Mouse (Mus musculus): ENCODE measurements at regions not wholly inside any gene's neighbourhood (a gene's known extent, or its start where the extent isn't known, plus 50 kb on each side); places are given as distances from the start of the nearest gene placed in this dataset.

DNA sequence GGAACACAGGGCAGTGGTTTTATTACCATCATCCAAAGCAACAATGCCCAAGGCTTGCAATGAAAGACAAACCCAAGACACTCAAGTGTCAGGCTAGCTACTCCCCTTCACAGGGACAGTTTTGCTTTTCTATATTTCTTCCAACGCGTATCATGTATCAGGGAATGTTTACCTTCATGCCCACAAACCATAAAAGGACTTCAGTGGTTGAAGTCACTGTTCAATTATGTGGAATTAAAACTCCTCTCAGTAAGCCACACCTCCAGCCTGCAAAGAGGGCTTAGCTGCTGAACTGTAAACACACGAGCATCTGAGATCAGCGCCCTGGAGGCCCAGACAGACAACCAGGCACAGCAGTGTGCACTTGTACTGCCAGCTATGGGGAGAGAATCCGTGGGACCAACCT is 154.5 kb upstream of the Rbms3 start:
- Histone ChIP-seq H3K36me3 (ENCODE audit: control insufficient read depth, insufficient read depth, low read length, poor library complexity, severe bottlenecking) (no peaks in the 10 kb centered on the region), H3K27ac (ENCODE audit: insufficient read depth, low read length) (no peak overlapping the region), H3K4me3 (ENCODE audit: low read depth, low read length) (no peak overlapping the region), H3K27me3 (ENCODE audit: control insufficient read depth, insufficient read depth, low read length, poor library complexity, severe bottlenecking) (no peaks in the 10 kb centered on the region), H3K9ac (ENCODE audit: low read depth, poor library complexity, severe bottlenecking) (no peak overlapping the region), H3K9me3 (replicated peaks; ENCODE audit: control insufficient read depth, insufficient read depth, low read length, poor library complexity, severe bottlenecking) (no peaks in the 10 kb centered on the region), H3K4me1 (ENCODE audit: control insufficient read depth, insufficient read depth, low read length) (no peaks in the 10 kb centered on the region)
- TF ChIP-seq CTCF (IDR thresholded peaks at IDR 0.05; ENCODE audit: low read depth, low read length) (no peak), EP300 (IDR thresholded peaks at IDR 0.05; ENCODE audit: insufficient read depth, low read depth, low read length) (no peak), POLR2A (IDR thresholded peaks at IDR 0.05; ENCODE audit: insufficient read depth, low read length) (no peak)

- no peaks in the 10 kb centered on the region for H3K36me3 ChIP-seq (ENCODE audit: control insufficient read depth, insufficient read depth, low read length, poor library complexity, severe bottlenecking)
- 0 out of 2 replicates have a peak, but pooled peaks cover 5% of the 10 kb centered on the region for H3K9me3 ChIP-seq (replicated peaks; ENCODE audit: control insufficient read depth, insufficient read depth, low read length, poor library complexity, severe bottlenecking)
- H3K27ac ChIP-seq (ENCODE audit: insufficient read depth, low read length) = no peak overlapping the region
- TF ChIP-seq EP300 (IDR thresholded peaks at IDR 0.05; ENCODE audit: insufficient read depth, low read depth, low read length) = no peak
- no peak for TF ChIP-seq CTCF (IDR thresholded peaks at IDR 0.05; ENCODE audit: low read depth, low read length)
- TF ChIP-seq POLR2A (IDR thresholded peaks at IDR 0.05; ENCODE audit: insufficient read depth, low read length) = no peak
- H3K27me3 ChIP-seq (ENCODE audit: control insufficient read depth, insufficient read depth, low read length, poor library complexity, severe bottlenecking) = no peaks in the 10 kb centered on the region
- no peak overlapping the region for H3K9ac ChIP-seq (ENCODE audit: low read depth, poor library complexity, severe bottlenecking)
- H3K4me1 ChIP-seq (ENCODE audit: control insufficient read depth, insufficient read depth, low read length) = no peaks in the 10 kb centered on the region
- H3K4me3 ChIP-seq (ENCODE audit: low read depth, low read length) = no peak overlapping the region
Observed at GRCm38 (mm10) chr9:117754651-117755050, 124.9 kb upstream of the Rbms3 start.

GRCm38 (mm10) chr9:117753466-117753865 is 123.8 kb upstream of the Rbms3 start:
- Histone ChIP-seq H3K4me3 (ENCODE audit: low read depth, low read length) (no peak overlapping the region), H3K9me3 (replicated peaks; ENCODE audit: control insufficient read depth, insufficient read depth, low read length, poor library complexity, severe bottlenecking) (0 out of 2 replicates have a peak, but pooled peaks cover 5% of the 10 kb centered on the region), H3K27ac (ENCODE audit: insufficient read depth, low read length) (no peak overlapping the region), H3K36me3 (ENCODE audit: control insufficient read depth, insufficient read depth, low read length, poor library complexity, severe bottlenecking) (no peaks in the 10 kb centered on the region), H3K4me1 (ENCODE audit: control insufficient read depth, insufficient read depth, low read length) (no peaks in the 10 kb centered on the region), H3K27me3 (ENCODE audit: control insufficient read depth, insufficient read depth, low read length, poor library complexity, severe bottlenecking) (no peaks in the 10 kb centered on the region), H3K9ac (ENCODE audit: low read depth, poor library complexity, severe bottlenecking) (no peak overlapping the region)
- no peak for TF ChIP-seq CTCF (IDR thresholded peaks at IDR 0.05; ENCODE audit: low read depth, low read length)

GRCm38 (mm10) chr9:117744906-117745305 is 115.2 kb upstream of the Rbms3 start:
- Histone ChIP-seq H3K27ac (ENCODE audit: insufficient read depth, low read length) (no peak overlapping the region), H3K36me3 (ENCODE audit: control insufficient read depth, insufficient read depth, low read length, poor library complexity, severe bottlenecking) (no peaks in the 10 kb centered on the region), H3K4me3 (ENCODE audit: low read depth, low read length) (no peak overlapping the region), H3K9me3 (replicated peaks; ENCODE audit: control insufficient read depth, insufficient read depth, low read length, poor library complexity, severe bottlenecking) (no peaks in the 10 kb centered on the region), H3K27me3 (ENCODE audit: control insufficient read depth, insufficient read depth, low read length, poor library complexity, severe bottlenecking) (no peaks in the 10 kb centered on the region), H3K9ac (ENCODE audit: low read depth, poor library complexity, severe bottlenecking) (no peak overlapping the region), H3K4me1 (ENCODE audit: control insufficient read depth, insufficient read depth, low read length) (no peaks in the 10 kb centered on the region)
- TF ChIP-seq POLR2A (IDR thresholded peaks at IDR 0.05; ENCODE audit: insufficient read depth, low read length) (no peak), CTCF (IDR thresholded peaks at IDR 0.05; ENCODE audit: low read depth, low read length) (no peak), EP300 (IDR thresholded peaks at IDR 0.05; ENCODE audit: insufficient read depth, low read depth, low read length) (no peak)

DNA sequence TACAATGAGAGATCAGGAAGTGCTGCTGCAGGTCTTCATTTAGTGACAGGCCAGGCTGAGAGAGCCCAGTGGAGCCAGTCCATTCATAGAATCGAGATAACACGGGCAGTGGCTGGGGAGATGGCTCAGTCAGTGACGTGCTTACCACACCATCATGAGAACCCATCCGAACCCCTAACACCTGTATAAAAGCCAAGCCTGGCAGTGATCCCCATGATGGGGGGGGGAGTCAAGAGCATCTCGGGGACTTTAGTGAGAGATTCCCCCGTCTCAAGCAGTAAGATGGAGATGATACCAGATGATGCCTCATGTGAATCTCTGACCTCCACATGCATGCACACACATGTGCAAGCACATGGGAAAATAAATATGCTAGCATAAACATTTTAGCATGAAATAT is 99.7 kb upstream of the Rbms3 start:
- H3K27ac ChIP-seq (ENCODE audit: insufficient read depth, low read length) = no peak overlapping the region
- no peaks in the 10 kb centered on the region for H3K4me1 ChIP-seq (ENCODE audit: control insufficient read depth, insufficient read depth, low read length)
- H3K27me3 ChIP-seq (ENCODE audit: control insufficient read depth, insufficient read depth, low read length, poor library complexity, severe bottlenecking) = no peaks in the 10 kb centered on the region
- TF ChIP-seq CTCF (IDR thresholded peaks at IDR 0.05; ENCODE audit: low read depth, low read length) (no peak), EP300 (IDR thresholded peaks at IDR 0.05; ENCODE audit: insufficient read depth, low read depth, low read length) (no peak), POLR2A (IDR thresholded peaks at IDR 0.05; ENCODE audit: insufficient read depth, low read length) (no peak)
- H3K9me3 ChIP-seq (replicated peaks; ENCODE audit: control insufficient read depth, insufficient read depth, low read length, poor library complexity, severe bottlenecking) = no peaks in the 10 kb centered on the region
- H3K4me3 ChIP-seq (ENCODE audit: low read depth, low read length) = no peak overlapping the region
- no peak overlapping the region for H3K9ac ChIP-seq (ENCODE audit: low read depth, poor library complexity, severe bottlenecking)
- no peaks in the 10 kb centered on the region for H3K36me3 ChIP-seq (ENCODE audit: control insufficient read depth, insufficient read depth, low read length, poor library complexity, severe bottlenecking)

- no peaks in the 10 kb centered on the region for H3K4me1 ChIP-seq (ENCODE audit: control insufficient read depth, insufficient read depth, low read length)
- no peak for TF ChIP-seq POLR2A (IDR thresholded peaks at IDR 0.05; ENCODE audit: insufficient read depth, low read length)
- no peak for TF ChIP-seq EP300 (IDR thresholded peaks at IDR 0.05; ENCODE audit: insufficient read depth, low read depth, low read length)
- TF ChIP-seq CTCF (IDR thresholded peaks at IDR 0.05; ENCODE audit: low read depth, low read length) = no peak
- no peaks in the 10 kb centered on the region for H3K36me3 ChIP-seq (ENCODE audit: control insufficient read depth, insufficient read depth, low read length, poor library complexity, severe bottlenecking)
- H3K4me3 ChIP-seq (ENCODE audit: low read depth, low read length) = no peak overlapping the region
- H3K27me3 ChIP-seq (ENCODE audit: control insufficient read depth, insufficient read depth, low read length, poor library complexity, severe bottlenecking) = no peaks in the 10 kb centered on the region
- H3K27ac ChIP-seq (ENCODE audit: insufficient read depth, low read length) = no peak overlapping the region
- no peaks in the 10 kb centered on the region for H3K9me3 ChIP-seq (replicated peaks; ENCODE audit: control insufficient read depth, insufficient read depth, low read length, poor library complexity, severe bottlenecking)
- no peak overlapping the region for H3K9ac ChIP-seq (ENCODE audit: low read depth, poor library complexity, severe bottlenecking)
Observed at GRCm38 (mm10) chr9:117720161-117720598, 90.5 kb upstream of the Rbms3 start.

All from ES-Bruce4 (cell line).